Mouse (Mus musculus): Measurements from ENCODE around the gene Fbh1.

The Fbh1 gene

DNA sequence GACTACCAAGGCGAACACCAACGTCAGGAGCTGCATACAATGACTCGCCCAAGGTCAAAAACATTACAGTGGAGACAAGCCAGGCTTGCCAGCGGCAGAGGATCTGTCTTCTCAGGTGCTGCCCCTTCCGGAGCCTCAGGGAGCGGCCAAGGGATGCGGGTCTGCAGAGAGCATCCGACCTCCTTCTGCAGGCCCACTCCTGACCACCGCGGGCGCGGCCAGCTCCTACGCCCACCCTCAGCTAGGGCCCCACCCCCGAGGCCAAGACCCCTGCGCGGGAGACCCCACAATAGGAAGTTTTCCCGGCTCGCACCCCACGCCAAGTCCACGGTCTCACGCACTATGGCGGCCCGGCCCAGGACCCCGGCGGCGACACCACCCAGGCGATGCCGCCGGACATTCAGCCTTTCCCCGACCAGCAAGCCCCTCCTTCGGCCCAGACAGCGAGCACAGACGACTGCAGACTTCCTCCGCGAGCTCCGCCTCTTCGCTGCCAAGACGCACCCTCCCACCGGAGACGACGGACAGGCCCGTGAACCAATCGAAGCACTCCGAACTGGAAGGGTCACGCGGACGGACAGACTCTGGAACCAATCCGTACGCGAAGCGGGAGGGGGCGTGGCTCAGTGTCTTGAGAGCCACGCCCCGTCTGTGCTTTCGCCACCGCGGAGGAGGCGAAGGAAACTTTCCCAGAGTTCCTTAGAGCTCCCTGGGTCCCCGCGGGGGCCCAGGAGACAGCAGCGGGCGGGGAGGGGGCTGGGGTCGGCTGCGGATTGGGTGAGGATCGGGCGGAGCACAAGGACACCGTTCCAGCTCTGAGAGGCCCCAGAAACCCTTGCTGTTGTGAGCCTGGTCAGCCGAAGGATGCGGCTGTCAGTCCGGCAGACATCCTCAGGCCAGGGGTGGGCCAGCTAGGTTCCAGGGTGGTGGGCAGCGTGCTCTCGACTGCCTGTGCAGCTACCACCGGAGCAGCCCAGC, at the start of gene Fbh1, which contains the start of gene Ankrd16:
TSS of gene Fbh1 (minus strand) at position 492 of the 978 bp plus-strand sequence.
TSS of gene Ankrd16 (plus strand) at position 786 of the 978 bp plus-strand sequence.
- DNase-seq (ENCODE audit: low read depth, low spot score), result peak; percentile 100

DNA sequence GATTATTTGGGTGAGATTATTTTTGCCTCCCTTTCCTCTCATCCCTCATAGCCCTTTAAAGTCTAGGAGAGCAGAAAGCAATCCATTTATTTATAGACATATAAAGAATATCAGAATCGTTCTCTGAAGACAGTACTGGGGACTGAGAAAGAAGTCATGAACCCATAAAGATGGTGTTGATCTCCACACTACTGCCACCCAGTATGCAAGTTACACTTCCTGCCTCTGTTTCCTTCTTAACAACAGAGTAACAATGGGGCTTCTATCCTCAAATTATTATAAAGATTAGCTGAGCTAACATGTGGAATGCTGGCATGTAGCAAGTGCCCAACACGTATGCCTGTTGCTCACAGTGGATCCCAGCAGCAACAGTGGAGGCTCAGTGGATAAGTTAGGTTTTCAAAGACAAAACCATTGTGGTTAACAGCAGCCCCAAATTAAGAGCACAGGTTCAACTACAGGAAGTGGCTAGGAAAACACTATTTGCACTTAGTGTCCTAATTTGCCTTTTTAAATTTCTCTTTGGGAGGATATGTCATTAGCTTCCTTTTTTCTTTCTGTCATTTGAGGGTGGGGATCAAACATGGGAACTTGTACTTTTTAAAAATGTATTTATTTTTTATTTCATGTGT, 24.0 kb upstream of the Fbh1 start:
- DNase-seq (ENCODE audit: low read depth, low spot score), result no peak

DNA sequence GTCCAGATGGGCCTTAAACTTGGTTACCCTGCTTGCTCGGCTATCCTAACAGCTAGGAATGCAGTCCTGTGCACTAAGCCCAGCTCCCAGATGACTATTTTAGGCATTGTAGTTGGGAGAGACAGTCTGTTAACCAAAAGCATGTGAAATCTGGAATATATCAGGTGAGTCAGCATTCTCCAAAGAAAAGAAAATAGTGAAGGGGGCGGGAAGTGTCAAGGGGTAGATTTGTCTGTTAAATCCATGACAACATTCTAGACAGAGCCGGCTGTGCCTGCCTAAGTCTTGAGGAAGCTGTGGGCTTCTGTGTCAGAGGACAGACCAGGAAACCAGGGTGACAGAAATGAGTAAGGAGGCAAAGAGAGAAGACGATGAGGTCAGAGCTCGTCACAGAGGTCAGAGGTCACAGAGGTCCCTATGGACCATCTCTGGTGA, 20.6 kb upstream of the Fbh1 start:
- no peak for DNase-seq (ENCODE audit: low read depth, low spot score)

DNA sequence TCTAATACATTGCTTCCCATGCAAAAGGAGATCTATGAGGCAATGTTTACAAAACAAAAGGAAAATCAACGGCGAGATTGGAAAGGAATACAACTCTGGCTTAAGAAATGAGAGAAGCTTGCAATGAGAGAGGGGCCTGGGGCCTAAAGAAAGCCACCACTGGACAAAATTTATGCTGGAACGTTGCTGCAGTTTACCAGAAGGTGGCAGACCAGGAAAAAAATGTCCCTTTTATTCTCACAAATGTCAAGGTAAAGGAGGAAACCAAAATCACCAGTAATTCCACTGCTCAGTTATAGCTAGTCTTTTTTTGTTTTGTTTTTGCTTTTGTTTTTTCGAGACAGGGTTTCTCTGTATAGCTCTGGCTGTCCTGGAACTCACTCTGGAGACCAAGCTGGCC, 17.3 kb upstream of the Fbh1 start:
- no peak for DNase-seq (ENCODE audit: low read depth, low spot score)

DNA sequence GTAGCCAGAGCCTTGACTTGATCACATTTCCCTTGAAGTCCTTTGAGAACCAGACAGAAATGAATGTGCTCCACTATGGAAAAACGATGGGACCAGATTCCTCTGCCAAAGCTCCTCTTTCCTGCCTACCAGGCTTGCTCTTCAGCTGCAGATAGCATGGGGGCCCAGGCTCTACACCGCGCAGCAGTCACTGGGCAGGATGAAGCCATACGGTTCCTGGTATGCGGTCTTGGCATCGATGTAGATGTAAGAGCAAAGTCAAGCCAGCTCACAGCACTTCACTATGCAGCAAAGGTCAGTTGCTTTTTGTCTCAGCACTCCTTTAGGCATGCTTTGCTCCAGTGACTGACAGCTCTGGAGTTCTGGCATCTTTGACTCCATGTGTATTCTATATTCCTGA, 6.8 kb upstream of the Fbh1 start:
- DNase-seq (ENCODE audit: low read depth, low spot score), result no peak

DNA sequence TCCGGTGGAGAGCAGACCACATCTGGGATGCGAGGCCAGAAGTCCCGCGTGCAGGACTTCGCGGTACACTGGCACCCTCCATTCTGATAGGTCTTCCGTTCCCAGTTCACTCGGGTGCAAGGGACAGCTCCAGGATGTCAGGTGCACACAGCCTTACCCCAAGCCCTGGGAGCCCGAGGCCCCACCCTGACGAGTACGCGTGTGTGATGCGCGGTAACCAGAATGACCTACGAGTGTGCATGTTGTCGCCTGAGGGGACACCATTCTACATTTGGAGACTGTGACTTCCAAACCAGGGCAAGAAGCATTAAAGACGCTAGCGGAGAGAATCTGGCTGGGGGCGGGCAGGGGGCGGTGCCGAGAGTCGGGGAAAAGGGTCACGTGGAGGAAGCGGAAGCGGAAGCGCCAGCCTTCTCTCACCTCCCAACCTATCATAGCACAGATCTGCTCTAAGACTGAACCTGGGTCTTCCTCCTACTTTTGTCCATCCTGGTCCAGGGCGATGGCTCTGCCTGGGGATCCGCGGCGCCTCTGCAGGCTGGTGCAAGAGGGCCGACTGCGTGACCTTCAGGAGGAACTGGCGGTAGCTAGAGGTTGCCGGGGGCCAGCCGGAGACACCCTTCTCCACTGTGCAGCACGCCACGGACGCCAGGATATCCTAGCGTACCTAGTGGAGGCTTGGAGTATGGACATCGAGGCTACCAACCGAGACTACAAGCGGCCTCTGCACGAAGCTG, 873 bp upstream of the Fbh1 start:
- DNase-seq (ENCODE audit: low read depth, low spot score), result peak; percentile 89

DNA sequence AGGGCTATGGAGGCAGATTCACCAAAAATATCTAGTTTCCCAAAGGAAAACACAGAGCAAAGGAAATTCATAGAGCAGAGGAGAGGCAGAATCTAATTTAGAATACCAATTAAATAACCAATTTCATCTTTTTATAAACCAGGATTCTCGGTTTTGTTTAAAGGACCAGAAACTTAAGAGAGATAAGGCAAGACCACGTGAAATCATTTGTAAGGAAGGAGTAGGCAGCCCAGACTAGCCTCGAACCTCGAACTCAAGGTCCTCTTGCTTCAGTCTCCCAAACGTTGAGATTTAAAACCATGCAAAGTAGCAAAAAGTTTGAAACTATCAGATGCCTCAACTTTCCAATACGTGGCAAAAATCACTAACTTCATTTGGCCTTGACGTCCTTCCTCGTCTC, 967 bp downstream of the Fbh1 start:
- no peak for DNase-seq (ENCODE audit: low read depth, low spot score)

DNA sequence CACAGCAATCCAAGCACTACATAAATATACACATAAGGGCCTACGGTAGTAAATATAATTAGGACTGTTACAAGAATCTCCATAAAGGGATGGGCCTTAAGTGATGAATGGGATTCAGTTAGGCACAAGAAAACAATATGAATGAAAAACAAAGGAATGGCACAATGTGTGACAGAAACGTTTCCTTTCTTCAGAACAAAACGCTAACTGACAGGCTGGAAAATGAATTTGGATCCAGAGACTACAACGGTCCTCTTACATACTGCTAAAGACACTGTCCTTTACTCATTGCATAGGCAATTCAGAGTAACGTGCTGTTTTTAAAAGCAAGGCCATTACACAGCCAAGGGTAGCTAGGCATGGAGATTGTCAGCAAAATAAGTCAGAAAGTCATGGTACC, 2.3 kb downstream of the Fbh1 start:
- no peak for DNase-seq (ENCODE audit: low read depth, low spot score)

DNA sequence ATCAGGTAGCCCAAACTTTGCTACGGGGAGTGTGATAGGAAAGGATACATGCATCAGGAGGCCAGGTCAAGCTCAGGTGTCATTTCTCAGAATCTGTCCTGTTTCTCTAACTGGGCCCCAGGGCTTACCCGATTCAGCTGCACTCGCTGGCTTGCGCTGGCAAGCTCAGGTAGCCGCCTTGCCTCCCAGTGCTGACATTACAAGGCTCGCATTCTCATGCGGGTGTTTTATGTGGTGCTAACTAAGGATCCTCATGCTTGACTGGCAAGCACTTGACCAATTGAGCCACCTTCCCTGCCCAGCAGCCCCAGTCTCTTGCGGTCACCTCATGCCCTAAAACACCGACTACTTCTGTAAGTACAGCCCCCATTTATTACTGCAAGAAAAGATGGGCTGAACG, 3.0 kb downstream of the Fbh1 start:
- DNase-seq (ENCODE audit: low read depth, low spot score), result no peak

DNA sequence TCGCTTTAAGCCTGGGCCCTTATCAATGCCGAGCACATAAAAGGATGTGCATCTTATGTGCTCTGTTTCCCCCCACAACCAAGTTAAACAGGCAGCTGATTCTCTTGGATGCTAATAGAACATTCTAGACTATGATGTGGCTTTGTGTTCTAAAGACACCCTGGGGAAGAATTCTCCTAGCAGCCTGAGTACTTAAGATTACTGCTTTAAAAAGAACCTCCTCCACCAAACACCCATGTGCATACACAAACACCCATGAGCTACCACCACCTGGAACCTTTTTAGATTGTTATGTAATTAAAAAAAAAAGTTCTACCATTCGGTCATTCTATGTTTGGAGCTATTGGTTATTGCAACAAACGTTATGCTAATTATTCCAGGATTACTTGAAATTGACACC, 5.0 kb downstream of the Fbh1 start:
- DNase-seq (ENCODE audit: low read depth, low spot score), result no peak

DNA sequence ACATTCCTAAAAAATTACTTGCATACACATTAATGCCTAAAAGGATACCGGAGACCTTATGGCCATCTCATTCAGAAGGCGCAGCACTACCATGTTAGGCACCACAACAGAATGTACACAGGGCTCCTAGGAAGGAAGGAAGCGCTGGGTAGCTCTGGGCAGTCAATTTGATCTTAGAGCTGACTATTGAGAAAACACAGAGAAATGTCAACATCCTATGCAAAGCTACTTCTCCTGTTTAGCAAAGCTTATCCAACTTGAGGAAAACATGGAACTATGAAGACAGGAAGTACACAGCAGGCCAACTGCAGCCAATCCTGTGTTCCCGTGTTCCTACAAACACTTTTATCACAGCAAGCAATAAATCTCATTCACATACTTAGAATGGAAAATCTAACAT, 5.7 kb downstream of the Fbh1 start:
- no peak for DNase-seq (ENCODE audit: low read depth, low spot score)

DNA sequence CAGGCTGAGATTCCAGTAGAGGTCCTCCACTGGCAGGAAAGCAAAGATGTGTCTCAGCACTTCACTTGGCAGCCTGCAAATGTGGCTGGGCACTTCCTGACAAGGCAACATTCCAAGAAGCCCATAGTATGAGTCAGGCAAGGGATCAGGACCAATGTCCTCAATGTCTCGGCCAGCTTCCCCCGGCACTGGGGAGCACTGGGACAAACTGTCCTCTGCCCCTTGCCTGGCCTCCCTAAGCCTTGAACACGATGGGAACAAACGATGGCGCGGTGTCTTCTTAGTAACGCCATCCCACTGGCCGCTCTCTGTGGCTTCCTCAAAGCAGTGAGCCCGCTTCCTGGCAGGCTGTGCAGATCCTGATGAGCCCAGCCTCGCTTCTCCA, 10.2 kb downstream of the Fbh1 start:
- no peak for DNase-seq (ENCODE audit: low read depth, low spot score)

DNA sequence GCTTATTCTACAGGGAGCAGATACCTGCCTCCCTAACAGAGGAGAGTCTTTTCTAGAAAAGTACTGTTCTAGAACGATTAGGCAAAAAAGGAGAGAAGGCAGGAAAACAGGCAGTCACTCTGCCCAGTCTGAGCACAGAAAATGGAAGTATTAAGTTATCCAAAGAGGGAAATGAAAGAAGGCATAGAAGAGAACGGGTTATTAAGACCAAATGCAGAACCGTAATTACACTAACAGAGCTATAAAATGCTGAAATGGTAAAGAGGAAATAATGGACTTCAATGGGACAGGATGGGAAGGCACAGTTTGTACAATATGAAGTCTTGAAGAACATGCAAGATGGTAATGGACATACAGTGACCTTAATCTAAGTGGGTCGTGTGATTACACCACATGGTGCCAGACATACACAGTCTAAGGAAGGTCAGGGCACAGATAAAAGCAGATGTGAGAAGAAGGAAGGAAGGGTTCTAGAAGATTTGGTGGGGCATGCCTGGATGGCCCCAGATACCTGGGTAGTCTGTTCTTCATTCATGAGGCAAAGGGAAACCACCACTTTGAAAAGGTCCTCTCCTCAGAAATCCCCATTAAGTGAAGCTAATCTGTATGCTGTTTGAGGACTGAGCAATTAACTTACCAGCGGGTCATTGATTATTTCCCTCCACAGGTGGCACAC, 10.8 kb downstream of the Fbh1 start:
- DNase-seq (ENCODE audit: low read depth, low spot score), result no peak

DNA sequence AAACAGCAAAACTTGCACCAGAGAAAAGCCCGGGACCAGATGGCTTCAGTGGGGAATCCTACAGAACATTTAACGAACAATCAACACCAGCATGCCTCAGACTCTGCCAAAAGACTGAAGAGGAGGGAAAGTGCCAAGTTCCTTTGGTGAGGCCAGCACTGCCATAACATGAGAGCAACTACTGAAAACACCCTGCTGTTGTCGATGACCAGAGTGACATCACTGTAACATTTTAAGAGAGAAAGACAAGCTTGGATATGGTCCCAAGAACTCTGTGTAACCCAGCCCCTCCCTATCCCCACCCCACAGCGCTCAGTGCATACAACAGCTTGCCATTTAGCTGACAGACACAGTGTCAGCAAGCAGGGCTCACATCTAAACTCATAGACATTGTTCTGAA, 11.7 kb downstream of the Fbh1 start:
- DNase-seq (ENCODE audit: low read depth, low spot score), result no peak

DNA sequence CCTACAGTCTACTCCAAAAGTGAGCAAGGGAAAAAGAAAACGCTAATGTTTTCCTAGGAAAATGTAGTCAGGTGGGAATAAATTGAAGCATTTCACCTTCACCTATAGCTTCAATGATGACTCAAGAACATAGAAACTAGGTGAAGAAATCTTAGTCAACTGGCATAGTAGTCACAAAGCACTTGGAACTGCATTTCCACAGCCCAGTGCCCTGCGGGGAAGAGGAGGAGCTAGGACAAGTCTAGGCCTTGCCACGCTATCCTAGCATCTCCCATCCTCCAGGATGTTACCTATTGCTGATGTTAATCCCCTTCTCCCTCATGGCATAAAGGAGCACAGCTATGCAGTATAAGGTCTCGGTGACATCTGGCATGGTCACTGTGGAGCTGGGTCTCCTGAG, 14.8 kb downstream of the Fbh1 start:
- DNase-seq (ENCODE audit: low read depth, low spot score), result no peak

DNA sequence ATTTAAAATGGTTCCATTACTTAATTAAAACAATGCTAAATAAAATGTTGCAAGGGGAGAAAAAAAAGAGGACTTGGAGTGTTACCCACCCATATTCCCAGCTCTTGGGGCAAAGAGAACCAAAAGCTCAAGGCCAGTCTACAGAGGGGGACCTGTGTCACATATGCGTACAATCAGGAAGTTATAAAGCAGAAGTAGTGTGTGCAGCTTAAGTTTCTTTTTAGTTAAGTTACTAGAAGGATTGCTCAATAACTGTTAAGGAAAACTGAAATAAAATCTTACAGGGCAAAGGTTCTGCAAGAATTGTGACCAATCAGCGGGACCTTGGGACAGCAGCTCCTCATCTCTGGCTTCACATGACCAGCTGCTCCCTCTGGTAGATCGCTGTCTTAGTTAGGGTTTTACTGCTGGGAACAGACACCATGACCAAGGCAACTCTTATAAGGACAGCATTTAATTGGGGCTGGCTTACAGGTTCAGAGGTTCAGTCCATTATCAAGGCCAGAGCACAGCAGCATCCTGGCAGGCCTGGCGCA, 37.8 kb downstream of the Fbh1 start:
- DNase-seq (ENCODE audit: low read depth, low spot score), result no peak

DNA sequence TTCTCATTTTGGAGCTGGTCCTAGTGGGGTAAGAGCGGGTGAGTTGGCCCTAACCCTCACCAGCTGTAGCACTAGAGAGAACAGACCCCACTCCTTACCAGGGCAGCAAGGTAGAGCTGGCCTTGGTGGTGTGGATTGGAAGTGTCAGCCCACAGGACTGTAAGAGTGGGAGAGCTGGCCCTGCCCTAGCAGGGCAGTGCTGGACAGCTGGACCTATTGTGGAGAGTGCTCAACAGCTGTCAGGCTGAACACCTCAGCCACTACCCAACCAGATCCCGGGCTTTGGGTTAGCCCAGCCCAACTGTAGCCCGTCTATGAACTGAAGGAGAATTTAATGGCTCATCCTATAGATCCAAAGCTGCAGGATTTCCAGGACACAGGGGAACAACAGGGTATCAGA, 38.6 kb downstream of the Fbh1 start:
- no peak for DNase-seq (ENCODE audit: low read depth, low spot score)

DNA sequence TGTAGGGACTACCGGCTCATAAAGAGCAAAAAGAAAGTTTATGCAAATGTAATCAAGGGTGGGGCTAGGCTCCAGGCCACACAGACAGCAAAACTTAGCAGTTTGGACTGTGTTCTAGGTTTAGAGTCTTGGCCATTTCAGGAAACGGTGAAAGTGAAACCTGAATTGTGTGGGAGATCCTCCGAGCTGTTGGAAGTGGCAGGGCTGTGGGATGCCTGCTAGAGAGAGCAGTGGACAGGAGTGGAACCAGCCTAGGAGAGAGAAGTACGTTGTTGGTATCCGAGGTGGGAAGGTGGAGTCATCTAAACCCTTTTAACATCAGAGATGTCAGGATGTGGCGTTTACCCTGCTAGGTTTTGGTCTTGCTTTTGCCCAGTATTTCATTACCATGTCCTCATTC, 41.5 kb downstream of the Fbh1 start:
- DNase-seq (ENCODE audit: low read depth, low spot score), result no peak

DNA sequence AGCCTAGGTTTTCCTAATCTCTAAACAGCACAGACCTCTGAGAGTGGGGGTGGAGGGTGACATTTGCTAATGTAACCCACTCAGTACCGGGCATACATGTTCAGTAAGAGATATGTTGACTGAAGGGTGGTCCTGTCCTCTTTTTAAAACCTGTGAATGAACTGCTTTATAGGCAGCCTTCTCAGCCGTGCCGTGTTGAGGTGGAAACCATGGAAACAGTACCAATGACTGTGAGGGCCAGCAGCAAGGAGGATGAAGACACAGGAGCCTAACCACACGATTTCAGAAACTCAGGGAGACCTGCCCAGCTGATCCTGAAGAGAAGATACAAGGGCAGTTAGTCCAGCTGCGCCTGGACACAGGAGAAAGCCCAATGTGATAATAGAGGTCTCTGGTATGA, 44.4 kb downstream of the Fbh1 start:
- no peak for DNase-seq (ENCODE audit: low read depth, low spot score)

DNA sequence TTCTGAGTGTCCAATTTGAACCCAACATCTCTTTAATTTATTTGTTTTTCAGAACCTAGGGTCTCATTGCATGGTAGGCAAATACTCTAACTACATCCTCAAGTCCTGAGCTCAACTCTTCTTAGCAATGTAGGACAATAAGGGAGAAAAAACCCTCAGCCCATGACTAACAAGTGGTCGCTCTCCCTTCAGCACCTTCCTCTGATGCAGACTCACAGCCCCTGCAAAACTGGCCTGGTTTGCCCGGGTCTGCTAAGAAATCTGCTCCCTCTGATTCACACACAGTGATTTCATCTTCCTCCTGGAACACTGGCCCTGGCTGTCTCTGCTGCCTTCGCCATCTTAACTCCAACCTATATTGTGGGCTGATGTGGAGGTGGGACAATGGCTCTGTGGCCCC, 48.3 kb downstream of the Fbh1 start:
- no peak for DNase-seq (ENCODE audit: low read depth, low spot score)

DNA sequence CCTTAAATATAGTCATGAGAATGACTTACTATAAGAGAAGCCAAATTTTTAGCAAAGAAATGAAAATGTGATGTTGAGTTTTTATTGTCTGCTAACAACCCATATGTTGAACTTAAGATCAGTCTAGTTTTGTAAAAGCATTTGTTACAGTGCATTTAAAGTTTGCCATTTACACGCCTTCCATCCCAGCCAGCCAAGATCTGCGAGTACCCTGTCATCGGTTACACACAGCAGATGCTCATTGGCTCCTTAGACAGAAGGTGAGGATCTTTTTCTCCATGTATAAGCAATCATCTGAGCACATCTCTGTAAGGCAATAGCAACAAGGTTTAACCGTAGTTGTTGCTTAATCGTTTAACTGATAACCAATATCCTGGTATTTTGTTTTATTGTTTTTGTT, 49.8 kb downstream of the Fbh1 start:
- DNase-seq (ENCODE audit: low read depth, low spot score), result no peak

DNA sequence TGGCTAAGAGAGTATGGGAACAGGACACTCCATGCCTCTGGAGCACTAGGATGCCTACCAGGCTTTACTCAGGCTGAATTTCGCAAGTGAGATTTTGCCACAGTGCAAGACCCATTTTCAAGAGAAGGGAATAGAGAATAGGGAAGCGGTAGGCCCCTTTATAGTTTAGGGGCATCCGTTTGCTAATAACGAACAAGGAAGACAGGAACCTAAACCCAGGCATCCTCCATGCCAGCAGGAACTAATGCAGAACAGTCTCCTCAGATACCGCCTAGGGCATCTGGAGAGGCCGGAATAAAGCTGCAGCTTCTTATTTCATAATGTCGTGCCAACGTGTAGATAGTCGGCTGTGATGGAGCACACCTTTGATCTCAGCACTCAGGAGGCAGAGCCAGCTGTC, 54.8 kb downstream of the Fbh1 start:
- DNase-seq (ENCODE audit: low read depth, low spot score), result no peak
